ENCODE assay signal across 27 mouse cellular contexts in genomic region chr12:117265211-117265610, GRCm38 (mm10).
DNase-seq lines count a peak whose midpoint lies in the region; ATAC-seq lines count a peak whose summit lies in the region.
"Had no signal": no experiment of that assay in that cellular context is flagged by ENCODE, and none has a peak within 500 bp of the region (broad histone marks: within the 10 kb centered on the region; RNA-seq: fewer than 3 reads in every experiment).

No protein-coding gene starts in this region.

- peaks cover 56% of the 10 kb centered on the region for H3K4me1 ChIP-seq in hindbrain, embryonic 10.5 days (replicated peaks)
- no peaks in the 10 kb centered on the region for H3K4me1 ChIP-seq in hindbrain, embryonic 16.5 days (ENCODE audit: control insufficient read depth, insufficient read depth, low read depth, low read length)
- no peaks in the 10 kb centered on the region for H3K4me1 ChIP-seq in embryonic facial prominence, embryonic 11.5 days (ENCODE audit: control insufficient read depth, insufficient read depth, low read length)
- H3K4me1 ChIP-seq in midbrain, embryonic 10.5 days: peaks cover 81% of the 10 kb centered on the region
- peaks cover 15% of the 10 kb centered on the region for H3K4me1 ChIP-seq in midbrain, embryonic 16.5 days (ENCODE audit: control insufficient read depth, insufficient read depth, low read length)
- H3K4me1 ChIP-seq: embryonic facial prominence, embryonic 12.5 days; heart, embryonic 12.5 days; limb, embryonic 13.5 days had no signal

- no peak overlapping the region for H3K4me3 ChIP-seq in hindbrain, embryonic 10.5 days
- no peak overlapping the region for H3K4me3 ChIP-seq in hindbrain, embryonic 16.5 days (ENCODE audit: low read length)
- H3K4me3 ChIP-seq in embryonic facial prominence, embryonic 11.5 days (ENCODE audit: low read depth, low read length): no peak overlapping the region
- no peak overlapping the region for H3K4me3 ChIP-seq in midbrain, embryonic 10.5 days
- H3K4me3 ChIP-seq in midbrain, embryonic 16.5 days (ENCODE audit: low read depth, low read length): no peak overlapping the region
- H3K4me3 ChIP-seq: embryonic facial prominence, embryonic 12.5 days; forebrain, embryonic 13.5 days; heart, embryonic 12.5 days; limb, embryonic 13.5 days; liver, embryonic 12.5 days; neural tube, embryonic 13.5 days had no signal

- H3K36me3 ChIP-seq in hindbrain, embryonic 10.5 days: peaks cover 79% of the 10 kb centered on the region
- H3K36me3 ChIP-seq in hindbrain, embryonic 16.5 days (ENCODE audit: control insufficient read depth, insufficient read depth, low read length): 0 out of 2 replicates have a peak, but pooled peaks cover 2% of the 10 kb centered on the region
- no peaks in the 10 kb centered on the region for H3K36me3 ChIP-seq in embryonic facial prominence, embryonic 11.5 days (replicated peaks; ENCODE audit: control insufficient read depth, insufficient read depth, low read depth, low read length)
- H3K36me3 ChIP-seq in midbrain, embryonic 10.5 days: peaks cover 94% of the 10 kb centered on the region
- H3K36me3 ChIP-seq in midbrain, embryonic 16.5 days (ENCODE audit: control insufficient read depth, insufficient read depth, low read length): peaks cover 7% of the 10 kb centered on the region
- H3K36me3 ChIP-seq: embryonic facial prominence, embryonic 12.5 days; G1E; heart, embryonic 12.5 days; limb, embryonic 13.5 days; liver, embryonic 12.5 days; neural tube, embryonic 13.5 days had no signal

- no peaks in the 10 kb centered on the region for H3K27me3 ChIP-seq in hindbrain, embryonic 10.5 days (ENCODE audit: insufficient read depth, poor library complexity, severe bottlenecking)
- no peaks in the 10 kb centered on the region for H3K27me3 ChIP-seq in hindbrain, embryonic 16.5 days (replicated peaks; ENCODE audit: control insufficient read depth, insufficient read depth, low read length)
- H3K27me3 ChIP-seq in embryonic facial prominence, embryonic 11.5 days (ENCODE audit: control insufficient read depth, insufficient read depth, low read length): no peaks in the 10 kb centered on the region
- no peaks in the 10 kb centered on the region for H3K27me3 ChIP-seq in midbrain, embryonic 10.5 days (ENCODE audit: low read depth, poor library complexity, severe bottlenecking)
- H3K27me3 ChIP-seq in midbrain, embryonic 16.5 days (ENCODE audit: control insufficient read depth, insufficient read depth, low read depth, low read length): no peaks in the 10 kb centered on the region
- H3K27me3 ChIP-seq: CH12.LX; forebrain, embryonic 13.5 days; limb, embryonic 13.5 days; liver, embryonic 12.5 days; neural tube, embryonic 13.5 days; Patski had no signal

- WGBS in hindbrain, embryonic 10.5 days: 38% methylated on average over 1 of the region's 1 CpGs
- WGBS in hindbrain, embryonic 16.5 days: 52% methylated on average over 1 of the region's 1 CpGs
- 41% methylated on average over 1 of the region's 1 CpGs for WGBS in embryonic facial prominence, embryonic 11.5 days
- WGBS in midbrain, embryonic 10.5 days: 59% methylated on average over 1 of the region's 1 CpGs
- WGBS in midbrain, embryonic 16.5 days: 41% methylated on average over 1 of the region's 1 CpGs

- ATAC-seq in hindbrain, embryonic 16.5 days: no peak
- no peak for ATAC-seq in embryonic facial prominence, embryonic 11.5 days (replicated peaks; ENCODE audit: insufficient number of reproducible peaks, low FRiP score, low TSS enrichment, low read depth)
- no peak for ATAC-seq in midbrain, embryonic 16.5 days
- ATAC-seq: forebrain, embryonic 13.5 days; intestine, postnatal 0 days; liver, embryonic 12.5 days; Patski had no signal

- no peak for DNase-seq in hindbrain, embryonic 10.5 days (ENCODE audit: low spot score)
- DNase-seq in embryonic facial prominence, embryonic 11.5 days (ENCODE audit: low spot score): peak; percentile 61
- no peak for DNase-seq in midbrain, embryonic 10.5 days (ENCODE audit: low spot score)
- DNase-seq in urinary bladder, adult 18-20 months (ENCODE audit: low spot score in 2 of 2): no peak
- no peak for DNase-seq in frontal cortex, adult 2 months (ENCODE audit: extremely low spot score in 1 of 2, low spot score in 1 of 2)
- DNase-seq: adrenal gland, adult 2 months; B cell, adult 2 months; cerebellum, adult 11 months; cerebellum, postnatal 25 days; gastrocnemius, postnatal 10 days; heart, adult 11 months; heart, postnatal 14 days; kidney, postnatal 25 days; lung, adult 18-20 months; lung, postnatal 10 days had no signal

- peak overlapping the region; percentile 78 for H3K27ac ChIP-seq in hindbrain, embryonic 10.5 days
- H3K27ac ChIP-seq in hindbrain, embryonic 16.5 days (ENCODE audit: low read depth, low read length): no peak overlapping the region
- H3K27ac ChIP-seq in embryonic facial prominence, embryonic 11.5 days (replicated peaks; ENCODE audit: low read depth, low read length): no peak overlapping the region
- H3K27ac ChIP-seq in midbrain, embryonic 10.5 days (replicated peaks): peak overlapping the region; percentile 71
- peak overlapping the region; percentile 3; the same call in 1 of the 2 replicates for H3K27ac ChIP-seq in midbrain, embryonic 16.5 days (ENCODE audit: low read length)
- H3K27ac ChIP-seq: embryonic facial prominence, embryonic 12.5 days; forebrain, embryonic 13.5 days; limb, embryonic 13.5 days; liver, embryonic 12.5 days; neural tube, embryonic 13.5 days had no signal

- no peak overlapping the region for H3K9ac ChIP-seq in hindbrain, embryonic 16.5 days (ENCODE audit: low read depth, low read length)
- H3K9ac ChIP-seq in embryonic facial prominence, embryonic 11.5 days (replicated peaks; ENCODE audit: low read length): no peak overlapping the region
- H3K9ac ChIP-seq in midbrain, embryonic 16.5 days (ENCODE audit: low read depth, low read length): no peak overlapping the region
- H3K9ac ChIP-seq: embryonic facial prominence, embryonic 12.5 days; forebrain, embryonic 13.5 days; heart, embryonic 12.5 days; limb, embryonic 13.5 days; liver, embryonic 12.5 days; neural tube, embryonic 13.5 days had no signal

- no peak overlapping the region for H3K4me2 ChIP-seq in hindbrain, embryonic 16.5 days (ENCODE audit: low read length)
- no peak overlapping the region for H3K4me2 ChIP-seq in embryonic facial prominence, embryonic 11.5 days (ENCODE audit: low read depth, low read length)
- no peak overlapping the region for H3K4me2 ChIP-seq in midbrain, embryonic 16.5 days (ENCODE audit: low read length)
- H3K4me2 ChIP-seq: embryonic facial prominence, embryonic 12.5 days; forebrain, embryonic 13.5 days; heart, embryonic 12.5 days; limb, embryonic 13.5 days; liver, embryonic 12.5 days; neural tube, embryonic 13.5 days had no signal

- H3K9me3 ChIP-seq in hindbrain, embryonic 10.5 days: no peaks in the 10 kb centered on the region
- no peaks in the 10 kb centered on the region for H3K9me3 ChIP-seq in hindbrain, embryonic 16.5 days (ENCODE audit: control insufficient read depth, low read length)
- H3K9me3 ChIP-seq in embryonic facial prominence, embryonic 11.5 days (replicated peaks; ENCODE audit: control insufficient read depth, low read length): no peaks in the 10 kb centered on the region
- no peaks in the 10 kb centered on the region for H3K9me3 ChIP-seq in midbrain, embryonic 10.5 days (replicated peaks)
- H3K9me3 ChIP-seq in midbrain, embryonic 16.5 days (replicated peaks; ENCODE audit: control insufficient read depth, low read length, poor library complexity, severe bottlenecking): no peaks in the 10 kb centered on the region
- H3K9me3 ChIP-seq: embryonic facial prominence, embryonic 12.5 days; forebrain, embryonic 13.5 days; heart, embryonic 12.5 days; limb, embryonic 13.5 days; liver, embryonic 12.5 days; neural tube, embryonic 13.5 days had no signal

Comparison
In these comparisons a context has a peak if more than half of its experiments do, and no peak if none do; other contexts are left out.
1. H3K27ac ChIP-seq: peak in hindbrain, embryonic 10.5 days (single experiment), midbrain, embryonic 10.5 days (single experiment) and midbrain, embryonic 16.5 days (single experiment); none in hindbrain, embryonic 16.5 days (single experiment) and embryonic facial prominence, embryonic 11.5 days (single experiment).